Mouse (Mus musculus) cerebellum, postnatal 36 days (tissue): ENCODE results near the gene Tcf21.

ENCODE experiments used
- DNase-seq, 2 experiments: peaks; one replicate each; pipeline ENCODE4 v3.0.0; 2021 to 2022; ENCODE audit warnings: mixed read lengths in 2 of 2

The Tcf21 gene

GRCm38 (mm10) chr10:22819871-22820590, at the start of gene Tcf21:
TSS of gene Tcf21 (minus strand) at chr10:22820174.
- no peak for DNase-seq

DNA sequence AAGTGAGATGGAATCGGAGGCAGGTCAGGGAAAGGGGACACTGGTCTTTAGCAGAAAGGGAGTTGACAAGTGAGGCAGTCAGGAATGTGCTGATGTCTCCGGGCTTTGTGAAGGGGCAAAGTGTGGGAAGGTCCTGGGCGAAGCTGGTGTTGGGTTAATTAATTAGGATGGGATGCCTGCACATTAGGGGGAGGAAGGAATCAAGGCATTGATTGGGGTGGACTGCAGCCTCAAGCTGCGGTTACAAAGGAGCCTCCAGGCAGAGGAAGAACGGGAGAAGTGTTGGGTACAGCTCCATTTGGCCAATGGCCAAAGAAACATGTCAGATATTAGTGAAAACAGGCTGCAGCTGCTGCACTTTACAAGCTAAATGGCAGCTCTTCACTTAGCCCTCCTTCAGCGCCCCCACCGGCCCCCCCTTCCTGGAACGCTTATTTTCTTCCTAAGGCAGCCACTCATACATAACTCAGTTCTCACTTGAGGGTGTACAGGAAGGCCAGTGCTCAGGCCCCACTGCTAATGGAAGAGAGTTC, 48.5 kb upstream of the Tcf21 start:
- no peak for DNase-seq

GRCm38 (mm10) chr10:22867210-22867609, 47.2 kb upstream of the Tcf21 start:
- DNase-seq = no peak

- no peak for DNase-seq
Observed at GRCm38 (mm10) chr10:22858111-22858510, 38.1 kb upstream of the Tcf21 start.

DNA sequence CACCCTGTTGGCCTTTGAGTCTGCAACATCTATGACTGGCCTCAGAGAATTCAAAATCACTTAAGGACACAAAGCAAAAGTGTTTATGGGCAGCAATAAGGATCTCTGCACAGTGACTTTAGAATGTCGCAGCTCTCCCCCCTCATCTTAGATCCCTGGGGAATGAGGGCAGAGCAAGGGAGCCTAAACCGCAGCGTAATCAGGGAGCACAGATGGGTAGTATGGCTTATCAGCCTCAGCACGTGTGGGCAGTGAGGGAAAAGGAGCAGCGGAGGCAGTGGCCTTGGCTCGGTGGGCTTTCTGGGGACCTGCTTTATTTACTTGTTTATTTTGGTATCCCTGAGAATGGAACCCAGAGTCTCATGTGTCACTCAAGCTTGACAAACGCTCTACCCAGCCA, 34.4 kb upstream of the Tcf21 start:
- no peak for DNase-seq

DNA sequence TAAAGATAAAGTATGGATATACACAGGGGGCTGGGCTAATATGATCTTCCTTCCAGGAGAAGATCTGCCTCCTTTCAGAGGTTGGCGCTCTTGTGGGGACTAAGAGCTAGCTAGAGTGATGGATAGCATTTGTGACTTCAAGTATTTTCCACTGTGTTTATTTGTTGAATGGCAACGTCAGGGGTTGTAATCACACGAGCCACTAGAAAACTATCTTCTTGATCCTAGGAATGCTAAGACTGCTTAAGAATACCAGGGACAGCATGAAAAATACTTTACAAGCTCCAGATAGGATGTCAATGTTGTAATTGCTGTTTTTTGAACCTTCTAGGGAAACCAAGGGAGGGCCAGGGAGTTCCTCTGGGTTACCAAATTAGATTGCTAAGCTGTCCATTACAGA, 25.4 kb upstream of the Tcf21 start:
- no peak for DNase-seq

DNA sequence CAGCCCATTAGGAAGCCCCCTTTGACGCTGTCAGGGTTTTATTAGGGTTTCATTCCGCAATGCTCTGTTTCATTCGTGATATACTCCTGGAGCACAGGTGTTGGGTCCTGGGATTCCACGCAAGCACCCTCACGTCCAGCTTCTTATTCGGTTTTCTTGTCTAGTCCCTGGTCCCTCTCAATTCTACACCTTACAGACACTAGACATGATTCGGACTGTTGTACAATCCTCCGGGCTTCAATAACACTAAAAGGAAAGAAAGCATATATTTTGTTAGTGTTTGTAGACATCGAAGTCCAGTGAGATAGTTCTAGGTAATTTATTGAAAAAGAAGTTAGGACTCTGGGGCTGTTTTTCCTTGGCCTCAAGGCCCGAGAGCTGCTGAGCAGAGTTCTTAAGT, 24.8 kb upstream of the Tcf21 start:
- no peak for DNase-seq

DNA sequence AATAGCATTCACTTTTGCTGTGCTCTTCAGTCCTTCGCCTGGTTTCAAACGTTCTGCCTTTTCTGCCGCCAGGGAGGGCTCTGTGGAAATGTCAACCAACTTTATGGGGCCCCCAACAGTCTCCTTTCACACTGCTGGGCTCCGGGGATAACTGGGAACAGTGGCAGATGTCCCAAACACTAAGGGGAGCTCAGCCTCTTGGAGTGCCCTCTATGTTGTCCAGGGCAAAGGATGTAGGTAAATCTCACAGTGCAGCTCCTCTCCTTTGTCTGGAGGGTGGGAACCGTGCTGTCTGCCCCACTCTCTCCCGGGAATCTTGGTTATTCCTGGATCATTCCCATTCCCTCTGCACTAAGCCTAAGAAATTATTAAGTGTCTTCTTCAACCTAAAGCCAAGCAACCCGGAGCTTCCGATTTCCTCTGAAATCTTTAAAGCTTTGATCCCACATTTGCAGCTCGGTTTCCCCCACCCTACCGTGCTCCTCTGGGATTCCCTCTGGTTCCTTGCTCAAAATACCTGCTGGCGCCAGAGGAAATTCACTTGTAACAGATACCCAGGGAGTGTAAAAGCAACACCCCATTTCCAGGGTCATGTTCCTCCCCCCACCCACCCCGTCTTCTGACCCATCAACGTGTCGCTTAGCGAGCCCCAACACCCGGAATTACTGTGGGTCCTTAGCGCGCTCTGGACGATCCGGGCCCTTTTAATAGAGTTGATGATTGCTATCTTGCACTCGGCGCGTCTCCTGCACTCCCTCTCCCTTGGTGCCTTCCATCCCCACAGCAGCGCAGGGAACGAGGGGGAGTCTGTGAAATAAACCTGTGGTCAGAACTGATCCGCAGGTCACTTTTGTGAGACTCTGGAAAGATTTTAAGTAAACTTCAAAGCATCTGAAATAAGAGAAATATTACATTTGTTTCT, 23.7 kb upstream of the Tcf21 start:
- no peak for DNase-seq

GRCm38 (mm10) chr10:22842781-22843439, 22.9 kb upstream of the Tcf21 start:
- DNase-seq = no peak

DNA sequence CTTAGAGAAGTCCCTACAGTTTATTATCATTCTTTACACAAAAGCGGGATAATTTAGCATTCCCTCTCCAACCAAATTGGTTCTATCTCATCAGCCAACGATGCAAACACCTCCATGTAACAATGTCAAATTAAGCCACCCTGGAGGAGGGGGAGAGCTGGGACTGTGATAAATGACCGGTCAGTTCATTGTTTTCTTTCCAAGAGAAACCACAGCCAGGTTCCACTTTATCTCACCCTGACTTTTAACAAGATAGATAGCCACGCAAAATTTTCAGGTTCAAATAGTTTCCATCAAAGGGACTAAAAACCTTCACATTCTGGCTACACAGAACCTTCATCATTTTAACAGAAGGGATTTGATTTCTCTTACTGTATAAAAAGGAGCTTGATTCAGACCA, 22.1 kb upstream of the Tcf21 start:
- DNase-seq = no peak

DNA sequence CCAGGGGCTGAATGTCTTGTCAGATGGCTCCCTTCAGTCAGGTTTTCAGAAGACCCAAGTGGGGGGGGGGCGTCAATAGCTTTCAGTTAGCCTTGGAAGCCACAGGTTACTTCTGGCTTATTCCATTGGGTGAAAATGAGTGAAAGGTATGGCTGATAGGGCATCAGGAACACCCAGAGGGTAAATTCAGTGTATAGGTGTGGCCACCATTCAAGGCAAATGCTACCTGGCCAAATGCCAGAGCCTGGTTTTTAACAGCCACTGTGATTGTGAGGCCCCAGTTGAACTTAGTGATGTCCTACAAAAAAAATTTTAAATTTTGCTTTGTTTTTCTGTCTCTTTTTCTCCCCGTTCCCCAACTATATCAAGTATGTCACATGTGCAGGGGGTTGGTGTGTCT, 6.3 kb upstream of the Tcf21 start:
- DNase-seq = no peak

- no peak for DNase-seq
Observed at GRCm38 (mm10) chr10:22822896-22823295, 2.9 kb upstream of the Tcf21 start.

DNA sequence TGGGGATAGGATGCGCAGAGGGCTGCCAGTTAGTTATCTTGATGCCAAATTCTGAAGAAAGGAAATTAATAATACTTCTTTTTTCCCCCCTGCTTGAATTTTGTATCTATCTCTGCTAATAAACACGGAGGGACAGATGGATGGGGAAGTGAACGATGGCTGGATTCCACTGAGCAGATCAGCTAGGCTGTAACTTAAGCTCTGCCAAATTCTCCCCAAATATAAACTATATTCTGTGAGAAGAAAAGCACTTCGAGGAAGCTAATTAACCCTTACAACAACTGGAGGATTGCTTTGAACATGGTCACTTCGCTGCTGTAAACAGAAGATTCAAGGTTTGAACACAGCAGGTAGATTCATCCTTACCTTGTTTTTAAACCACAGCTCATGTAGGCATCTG, 2.5 kb upstream of the Tcf21 start:
- DNase-seq = no peak

DNA sequence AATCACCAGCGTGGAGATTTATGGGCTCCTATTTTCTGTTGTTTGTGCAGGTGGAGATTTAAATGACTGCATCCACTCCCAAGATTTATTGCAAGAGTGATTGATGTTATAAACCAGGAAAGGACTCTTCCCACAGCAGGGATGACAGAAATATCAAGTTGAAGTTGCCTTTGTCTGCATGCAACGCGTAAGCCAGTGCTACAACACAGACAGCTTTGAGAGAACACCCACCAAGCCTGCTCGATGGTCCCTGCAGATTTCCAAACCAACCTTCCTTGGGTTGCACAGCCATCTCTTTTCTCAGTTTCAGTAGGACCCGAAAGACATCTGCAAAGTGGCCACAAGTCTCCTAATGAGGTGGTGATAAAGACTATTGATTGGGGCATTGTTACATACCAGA, 1.7 kb upstream of the Tcf21 start:
- DNase-seq = no peak

- no peak for DNase-seq
Observed at GRCm38 (mm10) chr10:22821267-22821666, 1.3 kb upstream of the Tcf21 start.

GRCm38 (mm10) chr10:22820841-22821240, 867 bp upstream of the Tcf21 start:
- DNase-seq = no peak

- no peak for DNase-seq
Observed at GRCm38 (mm10) chr10:22819239-22819870, 619 bp downstream of the Tcf21 start.

DNA sequence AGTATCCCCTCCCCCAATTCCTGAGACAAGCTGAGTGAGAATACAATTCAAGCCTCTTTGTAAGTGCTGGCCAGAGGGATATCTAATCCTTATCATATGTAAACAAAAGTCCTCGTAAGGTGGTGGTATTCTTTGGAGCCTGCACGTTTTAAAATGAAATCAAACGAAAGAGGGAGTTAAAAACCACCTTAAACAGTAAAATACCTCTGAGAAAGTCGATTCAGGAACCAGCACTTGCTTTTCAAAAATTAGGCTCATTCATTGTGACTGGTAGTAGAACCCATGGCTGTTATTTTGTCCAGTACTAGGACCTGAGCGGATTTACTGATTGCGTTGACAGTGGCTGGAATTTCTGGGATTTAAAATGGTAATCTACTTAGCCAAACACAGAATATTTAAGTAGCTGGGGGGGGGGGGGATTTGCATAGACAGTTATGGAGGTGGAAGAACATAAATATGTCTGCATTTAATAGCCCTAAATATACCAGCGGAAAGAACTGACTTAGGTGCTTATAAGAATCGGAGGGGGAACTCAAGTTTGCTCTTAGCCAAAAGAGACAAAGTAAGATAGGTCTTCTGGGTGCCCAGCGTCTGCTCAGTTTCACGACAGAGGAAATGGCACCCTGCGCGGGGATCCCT, 1.3 kb downstream of the Tcf21 start:
- no peak for DNase-seq

DNA sequence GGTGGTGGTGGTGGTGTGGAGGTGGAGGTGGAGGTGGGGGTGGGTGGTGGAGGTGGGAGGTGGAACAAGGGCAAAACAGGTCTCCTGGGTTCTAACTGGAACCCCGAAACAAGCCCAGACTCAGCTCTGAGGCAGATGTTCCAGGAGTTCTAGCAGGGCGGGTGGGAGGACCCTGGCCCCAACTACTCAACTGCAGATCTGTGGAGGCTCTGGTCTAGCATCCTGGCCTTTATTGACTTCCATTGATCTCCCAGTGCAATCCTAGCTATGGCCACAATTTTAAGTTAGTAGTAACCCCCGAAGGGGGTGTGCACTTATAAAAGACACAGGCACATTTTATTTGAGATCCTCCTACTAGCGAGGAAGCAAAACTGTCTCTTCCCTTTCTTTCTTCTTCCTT, 2.0 kb downstream of the Tcf21 start:
- no peak for DNase-seq

DNA sequence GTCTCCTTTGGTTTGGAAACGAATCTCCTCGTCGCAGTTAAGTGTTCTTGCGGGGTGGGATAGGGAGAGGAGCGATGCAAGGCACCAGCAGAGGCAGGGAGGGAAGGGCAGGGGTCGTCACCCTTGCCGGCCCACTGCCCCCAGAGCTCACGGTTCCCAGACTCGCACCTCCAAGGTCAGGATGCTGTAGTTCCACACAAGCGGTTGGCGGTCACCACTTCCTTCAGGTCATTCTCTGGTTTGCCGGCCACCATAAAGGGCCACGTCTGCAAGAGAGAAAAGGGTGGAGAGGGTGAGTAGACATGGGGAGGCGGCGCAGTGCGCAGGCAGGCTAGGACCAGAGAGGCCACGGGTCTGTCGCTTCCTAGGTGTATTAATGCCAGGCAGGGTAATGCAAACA, 2.4 kb downstream of the Tcf21 start:
- no peak for DNase-seq

DNA sequence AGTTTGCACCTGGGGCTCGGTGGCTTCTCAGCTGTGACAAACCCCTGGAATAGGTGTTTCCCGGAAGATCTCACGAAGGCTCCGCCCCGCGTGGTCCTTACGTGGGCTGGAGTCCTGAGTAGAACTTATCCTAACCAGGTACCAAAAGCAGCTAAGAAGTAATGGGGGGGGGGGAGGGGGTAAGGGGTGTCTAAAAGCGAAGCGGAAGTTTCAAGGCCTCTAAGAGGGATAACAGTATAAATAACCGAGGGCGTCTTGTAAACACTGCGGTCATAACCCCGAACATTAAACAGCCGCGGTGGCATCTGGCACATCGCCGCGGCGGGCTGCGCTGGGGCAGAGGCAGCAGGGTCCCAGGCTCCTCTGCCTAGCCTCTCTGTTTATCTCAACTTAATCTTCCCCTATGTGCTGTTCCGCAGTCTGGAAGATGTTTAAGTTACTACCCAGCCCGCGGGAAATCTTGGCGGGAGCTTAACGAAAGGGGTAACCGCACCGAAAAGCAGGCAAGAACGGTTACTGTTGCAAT, 3.7 kb downstream of the Tcf21 start:
- no peak for DNase-seq
